Mouse (Mus musculus) liver (tissue): ENCODE results near the gene Gzf1.

Experiments
- DNase-seq: peaks from one replicate; pipeline ENCODE4 v3.0.0-alpha.2; 2020; ENCODE audit warnings: mixed read lengths

Gzf1 gene

DNA sequence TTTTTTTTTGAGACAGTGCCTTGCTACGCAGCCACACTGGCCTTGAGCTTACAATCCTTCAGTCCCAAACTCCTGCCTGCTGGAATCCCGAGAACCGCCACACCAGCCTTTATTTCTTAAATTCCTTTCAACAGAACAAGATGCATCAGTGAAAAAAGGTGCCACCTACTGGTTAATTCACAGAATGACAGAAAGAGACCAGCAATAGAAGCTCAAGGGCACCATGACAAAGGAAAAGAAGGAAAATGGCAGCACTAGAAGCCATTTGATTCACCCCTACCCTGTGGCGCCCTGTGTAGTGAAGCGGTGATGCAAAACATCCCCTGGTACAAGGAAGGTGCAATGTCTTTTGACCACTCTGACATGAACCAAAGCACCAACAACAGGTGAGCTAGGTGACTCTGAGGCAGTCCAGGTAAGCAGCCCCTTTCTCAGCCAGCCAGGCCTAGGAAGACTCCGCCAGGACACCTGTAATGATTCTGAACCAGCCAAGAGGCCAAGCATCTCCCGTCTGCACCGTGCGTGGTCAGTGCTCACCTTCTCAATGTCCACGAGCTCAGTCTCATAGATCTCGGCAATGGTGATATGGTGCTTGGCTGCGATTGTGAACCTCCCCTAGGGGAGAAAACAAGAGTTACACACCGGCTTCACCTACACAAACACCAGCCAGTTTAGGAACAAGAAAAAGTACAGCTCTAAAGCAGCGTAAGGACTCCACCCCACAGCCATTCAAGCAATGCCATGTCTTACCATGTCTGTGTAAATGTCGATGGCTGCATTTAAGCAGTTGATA, 25.8 kb downstream of the Gzf1 start:
- no peak for DNase-seq

DNA sequence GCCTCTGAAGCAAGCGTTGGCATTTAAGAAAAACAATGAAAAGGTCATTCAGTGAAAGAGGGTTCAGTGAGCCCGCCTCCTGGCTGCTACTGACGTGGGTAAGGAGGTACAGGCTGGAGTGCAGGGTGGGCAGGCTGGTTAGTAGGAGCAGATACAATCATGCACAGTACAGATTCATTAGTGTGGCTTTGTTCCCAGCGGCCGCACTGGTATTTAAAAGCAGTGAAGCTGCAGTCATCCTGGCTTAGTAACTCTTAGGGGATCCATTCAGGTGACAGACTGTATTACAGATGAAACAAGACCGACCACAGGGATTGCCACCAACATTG, 26.3 kb downstream of the Gzf1 start:
- DNase-seq: no peak

GRCm38 (mm10) chr2:148712326-148712725, 31.5 kb downstream of the Gzf1 start:
- no peak for DNase-seq

GRCm38 (mm10) chr2:148717072-148717471, 36.2 kb downstream of the Gzf1 start:
- no peak for DNase-seq

- DNase-seq: no peak
Observed at GRCm38 (mm10) chr2:148719271-148719995, 38.6 kb downstream of the Gzf1 start.

- DNase-seq: no peak
Observed at GRCm38 (mm10) chr2:148731614-148732326, 50.9 kb downstream of the Gzf1 start.

GRCm38 (mm10) chr2:148732327-148733000, 51.6 kb downstream of the Gzf1 start, which contains the start of gene Napb:
Gene Napb (minus strand): TSS chr2:148732467.
- peak; percentile 85 for DNase-seq
